Mouse (Mus musculus): Measurements from ENCODE around the gene Rpap3. TPM values are rescaled to one million over a fixed set of nuclear protein-coding genes. Genes with fewer than 3 reads are reported as not detected.

Gene Rpap3
- polyA plus RNA-seq, 1 experiment, result 6.9 TPM

DNA sequence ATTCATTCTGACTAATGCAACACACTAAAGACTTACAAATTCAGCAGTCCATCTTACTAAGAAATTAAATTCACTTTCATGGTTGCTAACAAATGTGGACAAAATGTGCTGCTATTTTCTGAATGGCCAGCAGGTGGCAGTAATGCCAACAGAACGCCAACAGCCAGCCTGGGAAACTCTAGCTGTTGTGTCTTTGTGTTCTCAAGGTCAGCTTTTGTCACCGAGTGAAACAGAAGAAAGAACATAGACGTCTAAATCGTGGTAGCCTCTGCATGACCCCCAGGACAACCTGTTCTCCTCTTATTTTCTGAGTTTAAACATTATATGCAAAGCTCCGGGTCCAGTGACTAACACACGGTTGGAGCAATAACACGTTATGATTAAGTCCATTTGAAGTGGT is 38.2 kb downstream of the Rpap3 start:
- peak; percentile 78 for DNase-seq
- no peak overlapping the region for H3K4me3 ChIP-seq (ENCODE audit: insufficient read depth, low read depth, low read length)
- H3K27ac ChIP-seq (ENCODE audit: insufficient read depth, low read depth, low read length), result peak overlapping the region; percentile 11; the same call in 1 of the 2 replicates
- no peaks in the 10 kb centered on the region for H3K36me3 ChIP-seq (ENCODE audit: control insufficient read depth, insufficient read depth, low read length)
- no peaks in the 10 kb centered on the region for H3K4me1 ChIP-seq (ENCODE audit: control insufficient read depth, insufficient read depth, low read length)
- TF ChIP-seq POLR2A (IDR thresholded peaks at IDR 0.05; ENCODE audit: low read depth, low read length), result no peak
- peak; percentile 82 for TF ChIP-seq CTCF (conservative IDR thresholded peaks at IDR 0.05; ENCODE audit: insufficient read depth, insufficient read length, low read depth, low read length)
- 9% methylated on average over 7 of the region's 7 CpGs for WGBS
- H3K27me3 ChIP-seq (replicated peaks; ENCODE audit: control insufficient read depth, insufficient read depth, low read length), result no peaks in the 10 kb centered on the region

DNA sequence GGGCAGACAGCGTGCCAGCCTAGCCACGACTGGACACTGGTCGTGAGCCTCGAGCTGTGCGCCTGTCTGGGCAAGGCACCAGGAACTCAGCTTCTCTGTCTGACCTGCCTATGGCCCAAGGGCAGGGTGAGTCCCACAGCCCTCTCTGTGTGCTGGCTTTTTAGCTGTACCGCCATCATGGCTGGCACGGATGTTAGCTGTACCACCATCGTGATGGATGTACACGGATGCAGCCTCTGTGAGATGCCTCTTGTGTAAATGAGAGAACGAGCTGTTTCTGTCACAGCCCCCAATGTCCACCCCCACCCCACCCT is 39.2 kb downstream of the Rpap3 start:
- H3K4me3 ChIP-seq (ENCODE audit: insufficient read depth, low read depth, low read length), result no peak overlapping the region
- no peaks in the 10 kb centered on the region for H3K27me3 ChIP-seq (replicated peaks; ENCODE audit: control insufficient read depth, insufficient read depth, low read length)
- TF ChIP-seq POLR2A (IDR thresholded peaks at IDR 0.05; ENCODE audit: low read depth, low read length), result no peak
- TF ChIP-seq CTCF (conservative IDR thresholded peaks at IDR 0.05; ENCODE audit: insufficient read depth, insufficient read length, low read depth, low read length), result no peak
- no peak overlapping the region for H3K27ac ChIP-seq (ENCODE audit: insufficient read depth, low read depth, low read length)
- DNase-seq, result no peak
- H3K36me3 ChIP-seq (ENCODE audit: control insufficient read depth, insufficient read depth, low read length), result no peaks in the 10 kb centered on the region
- no peaks in the 10 kb centered on the region for H3K4me1 ChIP-seq (ENCODE audit: control insufficient read depth, insufficient read depth, low read length)
- 88% methylated on average over 10 of the region's 10 CpGs for WGBS

DNA sequence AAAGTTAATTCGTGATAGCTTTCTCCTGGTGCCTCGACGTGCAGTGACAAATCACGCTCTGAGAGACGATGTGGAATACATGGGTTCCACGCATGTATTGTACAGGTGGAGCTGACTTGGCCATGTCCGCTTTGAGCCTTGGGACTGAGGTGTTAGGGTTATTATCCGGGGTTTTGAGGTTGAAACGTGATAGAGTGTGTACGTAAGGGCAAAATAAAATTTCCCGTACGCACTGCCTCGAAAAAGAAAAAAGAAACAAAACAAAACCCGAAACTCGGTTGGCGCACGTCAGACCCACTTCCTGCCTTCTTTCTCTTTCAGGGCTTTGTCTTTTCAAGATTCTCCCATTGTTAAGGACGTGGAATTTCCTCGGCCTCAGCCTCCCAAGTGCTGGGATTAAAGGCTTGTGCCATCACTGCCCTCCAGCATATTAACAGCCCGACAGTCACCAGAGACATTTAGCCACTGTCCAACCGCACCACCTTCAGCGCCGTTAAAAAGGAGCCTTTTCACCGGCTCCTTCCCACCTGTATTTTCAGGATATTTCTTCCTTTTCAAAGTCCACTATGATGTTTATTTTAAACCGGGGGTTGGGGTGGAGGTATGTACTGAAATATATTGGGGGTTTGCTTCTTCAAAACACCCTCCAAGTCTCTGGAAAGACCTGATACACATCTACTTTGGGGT is 39.7 kb downstream of the Rpap3 start:
- TF ChIP-seq POLR2A (IDR thresholded peaks at IDR 0.05; ENCODE audit: low read depth, low read length) (no peak), CTCF (conservative IDR thresholded peaks at IDR 0.05; ENCODE audit: insufficient read depth, insufficient read length, low read depth, low read length) (no peak)
- Histone ChIP-seq H3K4me1 (ENCODE audit: control insufficient read depth, insufficient read depth, low read length) (no peaks in the 10 kb centered on the region), H3K27me3 (replicated peaks; ENCODE audit: control insufficient read depth, insufficient read depth, low read length) (no peaks in the 10 kb centered on the region), H3K27ac (ENCODE audit: insufficient read depth, low read depth, low read length) (no peak overlapping the region), H3K36me3 (ENCODE audit: control insufficient read depth, insufficient read depth, low read length) (no peaks in the 10 kb centered on the region), H3K4me3 (ENCODE audit: insufficient read depth, low read depth, low read length) (no peak overlapping the region)
- DNase-seq, result no peak
- 66% methylated on average over 25 of the region's 25 CpGs for WGBS

DNA sequence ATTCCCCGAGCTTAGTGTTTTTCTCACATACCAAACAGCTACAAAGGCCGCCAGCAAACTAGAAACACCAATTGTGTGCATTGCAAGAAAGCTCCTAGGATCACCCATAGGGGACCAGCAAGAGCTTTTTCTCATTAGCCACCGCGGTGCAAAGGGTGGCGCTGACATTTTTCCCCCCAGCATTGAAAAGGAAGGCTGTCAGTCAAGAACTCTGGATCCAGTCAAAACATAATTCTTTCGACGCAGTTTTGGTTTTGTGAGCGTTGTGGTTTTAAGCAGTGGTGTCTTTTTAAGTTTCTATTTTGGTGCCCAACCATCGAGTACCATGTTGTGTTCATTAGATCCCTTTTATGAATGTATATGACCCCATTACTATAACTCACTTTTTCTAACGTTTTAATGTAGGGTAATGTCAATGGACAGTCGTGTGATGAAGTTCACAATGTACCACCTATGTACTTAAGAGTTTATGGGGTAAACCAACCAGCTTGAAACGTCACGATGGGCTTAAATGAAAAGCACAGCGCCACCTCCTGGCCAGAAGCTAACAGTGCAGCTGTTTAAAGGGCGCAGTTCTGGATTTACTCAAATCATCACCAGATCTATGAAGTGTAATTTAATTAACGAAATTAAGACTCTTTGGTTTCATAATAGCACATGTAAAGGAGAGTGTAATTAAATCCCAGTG is 40.5 kb downstream of the Rpap3 start:
- no peaks in the 10 kb centered on the region for H3K4me1 ChIP-seq (ENCODE audit: control insufficient read depth, insufficient read depth, low read length)
- TF ChIP-seq CTCF (conservative IDR thresholded peaks at IDR 0.05; ENCODE audit: insufficient read depth, insufficient read length, low read depth, low read length) (peak; percentile 74), POLR2A (IDR thresholded peaks at IDR 0.05; ENCODE audit: low read depth, low read length) (no peak)
- 59% methylated on average over 16 of the region's 16 CpGs for WGBS
- no peaks in the 10 kb centered on the region for H3K27me3 ChIP-seq (replicated peaks; ENCODE audit: control insufficient read depth, insufficient read depth, low read length)
- DNase-seq, result no peak
- H3K36me3 ChIP-seq (ENCODE audit: control insufficient read depth, insufficient read depth, low read length), result no peaks in the 10 kb centered on the region
- H3K4me3 ChIP-seq (ENCODE audit: insufficient read depth, low read depth, low read length), result no peak overlapping the region
- no peak overlapping the region for H3K27ac ChIP-seq (ENCODE audit: insufficient read depth, low read depth, low read length)

DNA sequence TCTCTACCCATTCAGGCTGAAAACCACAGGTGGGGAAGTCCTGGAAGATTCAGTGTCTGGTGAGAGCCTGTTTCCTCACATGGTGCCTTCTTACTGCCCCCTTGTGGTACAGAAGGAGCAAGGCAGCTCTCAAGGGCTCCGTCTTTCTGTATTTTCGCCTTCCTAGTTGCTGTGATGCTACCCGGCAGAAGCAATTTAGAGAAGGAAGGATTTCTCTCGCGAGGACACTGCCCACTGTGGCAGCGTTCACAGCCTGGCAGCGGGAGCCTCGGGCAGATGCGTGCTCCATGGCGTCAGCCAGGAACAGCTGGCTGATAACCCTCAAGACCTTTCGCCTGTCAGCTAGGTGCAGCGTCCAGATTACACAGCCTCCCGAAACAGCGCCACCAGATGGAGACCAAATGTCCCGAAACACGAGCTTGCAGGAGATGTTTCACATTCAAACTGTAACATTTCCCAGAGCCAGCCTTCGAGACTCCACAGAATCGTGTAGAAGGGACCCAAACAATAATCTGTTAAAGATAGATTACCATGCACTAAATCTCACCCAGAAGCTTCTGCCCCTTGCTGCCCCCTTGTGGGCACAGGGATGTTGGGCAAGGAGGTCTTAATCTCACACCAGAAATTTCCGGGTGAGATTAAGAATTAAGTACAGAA is 41.7 kb downstream of the Rpap3 start:
- no peaks in the 10 kb centered on the region for H3K27me3 ChIP-seq (replicated peaks; ENCODE audit: control insufficient read depth, insufficient read depth, low read length)
- no peaks in the 10 kb centered on the region for H3K36me3 ChIP-seq (ENCODE audit: control insufficient read depth, insufficient read depth, low read length)
- peak overlapping the region; percentile 39 for H3K4me3 ChIP-seq (ENCODE audit: insufficient read depth, low read depth, low read length)
- under 1% methylated on average over 19 of the region's 19 CpGs for WGBS
- peak; percentile 86 for TF ChIP-seq CTCF (conservative IDR thresholded peaks at IDR 0.05; ENCODE audit: insufficient read depth, insufficient read length, low read depth, low read length)
- TF ChIP-seq POLR2A (IDR thresholded peaks at IDR 0.05; ENCODE audit: low read depth, low read length), result no peak
- H3K27ac ChIP-seq (ENCODE audit: insufficient read depth, low read depth, low read length), result no peak overlapping the region
- no peaks in the 10 kb centered on the region for H3K4me1 ChIP-seq (ENCODE audit: control insufficient read depth, insufficient read depth, low read length)
- DNase-seq, result peak; percentile 75

DNA sequence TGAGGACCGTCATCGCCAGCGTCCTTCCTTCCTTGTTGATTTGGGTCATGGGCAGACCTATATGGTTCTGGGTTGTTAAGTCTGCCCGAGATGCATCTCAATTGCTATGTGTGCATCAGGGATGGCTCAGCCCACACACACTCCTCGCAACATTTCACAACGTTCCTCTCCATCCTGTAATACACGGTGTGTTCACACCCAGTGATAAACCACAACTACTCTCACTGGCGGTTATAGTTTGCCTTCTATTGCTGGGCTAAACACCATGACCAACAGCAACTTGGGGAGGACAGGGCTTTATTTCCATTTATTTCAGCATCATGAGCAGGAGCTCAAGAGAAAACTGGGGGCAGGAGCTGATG is 46.9 kb downstream of the Rpap3 start:
- no peak for DNase-seq

More for the DNA sequence above, 46.9 kb downstream of the Rpap3 start:
- TF ChIP-seq CTCF (conservative IDR thresholded peaks at IDR 0.05; ENCODE audit: insufficient read depth, insufficient read length, low read depth, low read length) (no peak), POLR2A (IDR thresholded peaks at IDR 0.05; ENCODE audit: low read depth, low read length) (no peak)
- H3K27ac ChIP-seq (ENCODE audit: insufficient read depth, low read depth, low read length), result no peak overlapping the region
- WGBS, result 47% methylated on average over 8 of the region's 8 CpGs
- H3K4me1 ChIP-seq (ENCODE audit: control insufficient read depth, insufficient read depth, low read length), result no peaks in the 10 kb centered on the region
- no peaks in the 10 kb centered on the region for H3K27me3 ChIP-seq (replicated peaks; ENCODE audit: control insufficient read depth, insufficient read depth, low read length)
- no peaks in the 10 kb centered on the region for H3K36me3 ChIP-seq (ENCODE audit: control insufficient read depth, insufficient read depth, low read length)
- no peak overlapping the region for H3K4me3 ChIP-seq (ENCODE audit: insufficient read depth, low read depth, low read length)

Data from kidney, adult 2 months (tissue).